Mouse (Mus musculus): Measurements from ENCODE around the gene Wdfy1.

Wdfy1 gene

GRCm38 (mm10) chr1:79775927-79776458 lies at the start of gene Wdfy1, which contains the start of gene Mrpl44:
Wdfy1 (minus strand) TSS chr1:79776143.
Mrpl44 (plus strand) TSS chr1:79776018.
- peak; percentile 98 for DNase-seq (ENCODE audit: low spot score in 2 of 2)

GRCm38 (mm10) chr1:79823951-79824633 lies 48.1 kb upstream of the Wdfy1 start:
- DNase-seq (ENCODE audit: low spot score in 2 of 2): no peak

GRCm38 (mm10) chr1:79822806-79823525 lies 47.0 kb upstream of the Wdfy1 start:
- peak; percentile 69 to 70 for DNase-seq (ENCODE audit: low spot score in 2 of 2)

GRCm38 (mm10) chr1:79819296-79819879 lies 43.4 kb upstream of the Wdfy1 start:
- DNase-seq (ENCODE audit: low spot score in 2 of 2): no peak

- DNase-seq (ENCODE audit: low spot score in 2 of 2): no peak
Observed at GRCm38 (mm10) chr1:79815446-79815845, 39.5 kb upstream of the Wdfy1 start.

GRCm38 (mm10) chr1:79809447-79809846 lies 33.5 kb upstream of the Wdfy1 start:
- DNase-seq (ENCODE audit: low spot score in 2 of 2): no peak

GRCm38 (mm10) chr1:79806865-79807264 lies 30.9 kb upstream of the Wdfy1 start:
- DNase-seq (ENCODE audit: low spot score in 2 of 2): peak; percentile 49 to 61

- no peak for DNase-seq (ENCODE audit: low spot score in 2 of 2)
Observed at GRCm38 (mm10) chr1:79803614-79804013, 27.7 kb upstream of the Wdfy1 start.

- no peak for DNase-seq (ENCODE audit: low spot score in 2 of 2)
Observed at GRCm38 (mm10) chr1:79802858-79803427, 27.0 kb upstream of the Wdfy1 start.

GRCm38 (mm10) chr1:79797084-79797483 lies 21.1 kb upstream of the Wdfy1 start:
- DNase-seq (ENCODE audit: low spot score in 2 of 2): no peak

GRCm38 (mm10) chr1:79786267-79786927 lies 10.5 kb upstream of the Wdfy1 start:
- DNase-seq (ENCODE audit: low spot score in 2 of 2): peak; percentile 60 to 71

- no peak for DNase-seq (ENCODE audit: low spot score in 2 of 2)
Observed at GRCm38 (mm10) chr1:79782433-79782832, 6.5 kb upstream of the Wdfy1 start.

GRCm38 (mm10) chr1:79778011-79778410 lies 2.1 kb upstream of the Wdfy1 start:
- DNase-seq (ENCODE audit: low spot score in 2 of 2): no peak

- no peak for DNase-seq (ENCODE audit: low spot score in 2 of 2)
Observed at GRCm38 (mm10) chr1:79774164-79774780, 1.7 kb downstream of the Wdfy1 start.

- DNase-seq (ENCODE audit: low spot score in 2 of 2): no peak
Observed at GRCm38 (mm10) chr1:79768231-79768630, 7.7 kb downstream of the Wdfy1 start.

- no peak for DNase-seq (ENCODE audit: low spot score in 2 of 2)
Observed at GRCm38 (mm10) chr1:79764483-79764882, 11.5 kb downstream of the Wdfy1 start.

- DNase-seq (ENCODE audit: low spot score in 2 of 2): no peak
Observed at GRCm38 (mm10) chr1:79764031-79764430, 11.9 kb downstream of the Wdfy1 start.

GRCm38 (mm10) chr1:79762282-79763250 lies 13.4 kb downstream of the Wdfy1 start:
- no peak for DNase-seq (ENCODE audit: low spot score in 2 of 2)

GRCm38 (mm10) chr1:79761917-79762271 lies 14.0 kb downstream of the Wdfy1 start:
- no peak for DNase-seq (ENCODE audit: low spot score in 2 of 2)

Data from right cerebral cortex, postnatal 10 days (tissue).